Mouse (Mus musculus): ENCODE measurements around the gene Cpm. TPM values are rescaled to one million over a fixed set of nuclear protein-coding genes. Genes with fewer than 3 reads are reported as not detected.

Cpm gene
- polyA plus RNA-seq, 1 experiment from 2014 or later = 57.7 TPM

DNA sequence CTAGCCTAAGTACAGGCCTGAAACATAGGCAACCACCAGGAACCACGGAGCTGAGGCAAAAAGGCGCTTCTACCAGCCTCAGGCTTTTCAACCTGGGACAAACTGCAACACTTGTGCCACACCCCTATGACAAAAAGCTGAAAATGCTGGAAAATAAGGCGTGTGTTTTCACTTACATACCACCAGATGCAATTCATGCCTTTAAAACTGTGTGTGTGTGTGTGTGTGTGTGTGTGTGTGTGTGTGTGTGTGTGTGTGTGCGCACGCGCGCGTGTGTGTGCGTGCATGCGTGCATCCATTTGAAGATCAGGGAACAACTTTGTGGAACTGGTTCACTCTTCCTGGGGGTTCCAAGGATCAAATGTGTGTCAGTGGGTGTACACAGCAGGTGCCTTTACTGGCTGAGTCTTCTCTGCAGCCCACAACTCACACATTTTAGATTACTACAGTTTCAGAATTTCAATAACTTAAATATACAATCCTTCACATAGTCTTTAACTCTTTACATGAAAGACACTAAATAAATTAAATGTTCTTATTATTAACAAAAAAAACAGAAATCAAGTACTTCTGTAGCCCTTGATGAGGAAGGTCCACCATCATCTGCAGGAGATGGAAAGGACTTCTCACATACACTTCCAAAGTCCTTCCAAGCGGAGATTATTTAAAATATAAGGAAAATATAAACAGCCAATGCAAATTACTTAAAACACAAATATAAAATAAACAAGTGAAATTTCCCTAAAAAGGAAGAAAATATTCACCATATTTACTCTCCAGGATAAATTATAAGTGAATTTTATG is 60.2 kb downstream of the Cpm start:
- Histone ChIP-seq H3K4me2 (no peak overlapping the region), H3K27me3 (replicated peaks) (no peaks in the 10 kb centered on the region), H3K4me1 (no peaks in the 10 kb centered on the region), H3K9me3 (no peaks in the 10 kb centered on the region), H3K27ac (no peak overlapping the region), H3K4me3 (replicated peaks) (no peak overlapping the region), H3K36me3 (peaks cover 48% of the 10 kb centered on the region), H3K9ac (no peak overlapping the region)
- 93% methylated on average over 11 of the region's 11 CpGs for WGBS
- no peak for ATAC-seq (ENCODE audit: insufficient read depth, low FRiP score, low read depth)

DNA sequence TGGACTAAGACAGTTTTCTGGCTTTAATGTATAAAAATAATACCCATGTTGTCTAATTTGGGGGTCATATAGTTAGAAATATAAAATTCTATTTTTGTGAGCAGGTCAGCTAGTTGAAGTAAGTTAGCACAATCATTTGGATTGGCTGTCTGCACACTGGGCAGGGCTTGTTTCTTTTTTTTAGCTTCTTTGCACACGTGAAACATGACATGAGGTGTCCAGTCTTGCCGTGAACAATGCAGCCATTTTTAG is 60.7 kb downstream of the Cpm start:
- WGBS = 71% methylated on average over 2 of the region's 2 CpGs
- no peak for ATAC-seq (ENCODE audit: insufficient read depth, low FRiP score, low read depth)
- H3K27me3 ChIP-seq (replicated peaks) = no peaks in the 10 kb centered on the region
- no peak overlapping the region for H3K9ac ChIP-seq
- H3K4me1 ChIP-seq = no peaks in the 10 kb centered on the region
- H3K4me2 ChIP-seq = no peak overlapping the region
- H3K4me3 ChIP-seq (replicated peaks) = no peak overlapping the region
- no peak overlapping the region for H3K27ac ChIP-seq
- peaks cover 53% of the 10 kb centered on the region for H3K36me3 ChIP-seq
- H3K9me3 ChIP-seq = no peaks in the 10 kb centered on the region

DNA sequence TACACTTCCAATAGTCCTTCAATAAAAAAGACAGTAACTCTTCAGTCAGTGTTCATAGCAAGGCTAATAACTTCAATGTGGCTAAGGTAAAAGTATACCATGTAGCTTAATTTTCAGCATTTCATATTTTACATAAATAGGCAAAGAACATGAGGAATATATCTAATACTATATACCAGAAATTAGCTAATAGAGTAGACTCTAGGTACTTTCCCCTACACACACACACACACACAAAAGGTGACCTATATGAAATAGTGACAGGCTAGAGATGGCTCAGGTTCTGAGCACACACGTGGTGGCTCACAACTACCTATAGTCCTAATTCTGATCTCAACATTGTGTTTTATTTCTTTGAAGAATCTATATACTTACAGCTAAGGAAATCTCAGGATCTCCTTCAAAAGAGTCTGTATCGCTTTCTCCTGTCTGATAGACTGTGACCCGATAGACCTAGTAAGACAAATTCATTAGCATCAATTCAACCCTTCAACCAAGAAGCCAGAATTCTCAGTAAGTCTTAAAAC is 61.5 kb downstream of the Cpm start:
- Histone ChIP-seq H3K4me1 (no peaks in the 10 kb centered on the region), H3K4me3 (replicated peaks) (no peak overlapping the region), H3K9ac (no peak overlapping the region), H3K9me3 (no peaks in the 10 kb centered on the region), H3K4me2 (no peak overlapping the region), H3K27ac (no peak overlapping the region), H3K36me3 (peaks cover 59% of the 10 kb centered on the region), H3K27me3 (replicated peaks) (no peaks in the 10 kb centered on the region)
- no peak for ATAC-seq (ENCODE audit: insufficient read depth, low FRiP score, low read depth)
- 96% methylated on average over 3 of the region's 3 CpGs for WGBS

DNA sequence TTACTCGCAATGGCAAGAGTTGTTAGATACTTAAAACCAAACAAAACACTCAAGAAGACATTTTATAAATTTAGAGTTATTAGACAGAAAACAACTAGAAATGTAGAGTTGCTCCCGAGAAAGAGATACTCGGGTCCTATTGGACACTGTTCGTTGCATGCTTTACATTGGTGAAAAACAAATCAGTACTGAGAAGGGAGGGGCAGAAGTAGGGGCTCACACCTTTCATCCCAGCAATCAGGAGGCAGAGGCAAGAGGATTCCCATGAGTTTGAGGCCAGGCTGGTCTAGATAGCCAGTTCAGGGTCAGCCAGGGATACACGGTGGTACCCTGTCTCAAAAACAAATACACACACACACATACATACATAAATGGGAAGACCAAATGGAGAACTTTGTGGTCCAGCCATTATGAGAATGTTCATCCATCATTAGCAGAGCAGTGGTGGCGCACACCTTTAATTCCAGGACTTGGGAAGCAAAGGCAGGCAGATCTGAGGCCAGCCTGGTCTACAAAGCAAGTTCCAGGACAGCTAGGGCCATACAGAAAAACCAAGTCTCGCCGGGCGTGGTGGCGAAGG is 62.2 kb downstream of the Cpm start:
- H3K36me3 ChIP-seq = peaks cover 64% of the 10 kb centered on the region

DNA sequence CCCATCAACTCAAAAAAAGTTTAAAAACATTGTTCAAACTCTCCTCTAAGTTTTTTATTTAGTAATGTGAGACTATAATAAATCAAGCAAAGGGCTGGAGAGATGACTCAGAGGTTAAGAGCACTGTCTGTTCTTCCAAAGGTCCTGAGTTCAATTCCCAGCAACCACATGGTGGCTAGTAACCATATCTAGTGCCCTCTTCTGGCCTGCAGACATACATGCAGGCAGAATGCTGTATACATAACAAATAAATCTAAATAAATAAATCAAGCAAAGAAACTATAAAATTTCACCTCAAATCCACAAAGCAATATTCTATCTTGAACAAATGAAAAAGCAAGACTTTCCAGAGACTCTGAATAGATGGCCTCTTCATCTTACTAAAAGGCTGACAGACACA is 62.9 kb downstream of the Cpm start:
- no peak for ATAC-seq (ENCODE audit: insufficient read depth, low FRiP score, low read depth)
- Histone ChIP-seq H3K27me3 (replicated peaks) (no peaks in the 10 kb centered on the region), H3K9ac (no peak overlapping the region), H3K4me3 (replicated peaks) (no peak overlapping the region), H3K4me1 (no peaks in the 10 kb centered on the region), H3K4me2 (no peak overlapping the region), H3K9me3 (no peaks in the 10 kb centered on the region), H3K36me3 (peaks cover 65% of the 10 kb centered on the region), H3K27ac (no peak overlapping the region)

More for the DNA sequence above, 62.2 kb downstream of the Cpm start:
- Histone ChIP-seq H3K4me2 (no peak overlapping the region), H3K9ac (no peak overlapping the region), H3K4me1 (no peaks in the 10 kb centered on the region), H3K4me3 (replicated peaks) (no peak overlapping the region), H3K27me3 (replicated peaks) (no peaks in the 10 kb centered on the region), H3K9me3 (no peaks in the 10 kb centered on the region), H3K27ac (no peak overlapping the region)
- ATAC-seq (ENCODE audit: insufficient read depth, low FRiP score, low read depth) = no peak
- 91% methylated on average over 10 of the region's 10 CpGs for WGBS

DNA sequence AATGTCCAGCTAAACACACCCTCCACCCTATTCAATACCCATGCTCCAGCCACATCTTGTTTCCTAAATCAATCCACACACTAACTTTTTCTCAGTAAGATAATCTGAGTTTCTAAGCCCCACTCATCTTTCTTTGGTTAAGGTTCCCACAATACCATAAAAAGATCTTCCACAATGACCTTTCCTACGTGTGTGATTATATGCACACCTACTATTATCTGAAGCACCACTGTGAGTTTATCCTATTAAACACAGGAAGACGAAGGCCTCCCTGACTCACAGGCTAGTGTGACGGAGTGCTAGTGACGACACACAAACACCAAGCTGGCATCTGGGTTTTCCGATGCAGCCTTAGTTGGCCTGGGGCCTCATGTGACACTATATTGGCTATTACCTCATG is 63.7 kb downstream of the Cpm start:
- Histone ChIP-seq H3K4me3 (replicated peaks) (no peak overlapping the region), H3K9ac (no peak overlapping the region), H3K27me3 (replicated peaks) (no peaks in the 10 kb centered on the region), H3K36me3 (peaks cover 72% of the 10 kb centered on the region), H3K4me1 (no peaks in the 10 kb centered on the region), H3K4me2 (no peak overlapping the region), H3K27ac (no peak overlapping the region), H3K9me3 (no peaks in the 10 kb centered on the region)
- 95% methylated on average over 5 of the region's 5 CpGs for WGBS
- ATAC-seq (ENCODE audit: insufficient read depth, low FRiP score, low read depth) = no peak

DNA sequence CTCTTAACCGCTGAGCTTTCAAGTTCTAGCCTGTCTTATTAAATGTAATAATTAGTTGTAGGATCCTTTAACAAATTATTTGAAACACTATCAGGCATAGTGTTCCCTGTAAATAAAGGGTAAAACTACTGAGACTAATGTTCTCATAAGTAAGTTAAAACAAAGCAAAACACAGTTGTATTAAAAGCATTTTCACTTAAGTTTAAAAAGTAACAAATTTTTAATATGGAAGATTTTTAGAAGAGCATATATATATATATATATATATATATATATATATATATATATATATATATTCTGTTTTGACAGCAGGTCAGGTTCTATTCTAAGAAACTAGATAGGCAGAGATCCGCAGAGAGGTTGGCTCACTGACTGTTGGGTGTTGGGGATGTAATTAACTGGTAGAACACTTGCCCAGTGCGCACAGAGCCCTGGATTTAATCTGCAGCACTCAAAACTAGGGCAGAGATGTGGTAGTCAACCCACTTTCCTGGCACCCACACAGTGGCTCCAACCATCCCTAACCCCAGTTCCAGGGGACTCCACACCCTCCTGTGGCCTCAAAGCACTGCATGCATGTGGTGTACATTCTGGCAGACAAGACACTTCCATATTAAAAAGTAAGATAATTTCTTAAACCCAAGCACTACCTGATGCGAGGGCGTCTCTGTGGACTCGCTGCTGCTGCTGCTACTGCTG is 65.1 kb downstream of the Cpm start:
- H3K27ac ChIP-seq = no peak overlapping the region
- peaks cover 70% of the 10 kb centered on the region for H3K36me3 ChIP-seq
- H3K4me1 ChIP-seq = no peaks in the 10 kb centered on the region
- 94% methylated on average over 6 of the region's 6 CpGs for whole genome bisulfite sequencing
- H3K27me3 ChIP-seq (replicated peaks) = no peaks in the 10 kb centered on the region
- no peak overlapping the region for H3K4me3 ChIP-seq (replicated peaks)
- H3K9me3 ChIP-seq = no peaks in the 10 kb centered on the region
- H3K9ac ChIP-seq = no peak overlapping the region
- H3K4me2 ChIP-seq = no peak overlapping the region
- ATAC-seq (ENCODE audit: insufficient read depth, low FRiP score, low read depth) = no peak

DNA sequence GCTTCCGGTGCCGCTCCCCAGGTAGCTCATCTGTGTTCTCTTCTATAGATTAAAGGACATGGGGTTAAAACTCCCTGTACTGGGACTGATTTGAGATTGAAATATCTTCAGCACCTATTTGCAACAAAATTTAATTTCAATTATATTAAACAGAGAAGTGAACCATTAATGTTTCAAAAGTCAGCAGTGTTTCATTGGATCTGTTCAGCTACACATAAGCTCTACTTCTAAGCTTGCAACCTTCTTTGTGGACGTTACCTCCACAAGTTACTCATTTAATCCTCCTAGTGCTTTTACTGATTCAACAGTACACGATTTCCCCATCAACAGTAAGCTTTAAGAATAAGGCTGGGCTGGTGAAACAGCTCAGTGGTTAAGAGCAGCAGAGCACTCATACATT is 65.7 kb downstream of the Cpm start:
- ATAC-seq (ENCODE audit: insufficient read depth, low FRiP score, low read depth) = no peak
- H3K27me3 ChIP-seq (replicated peaks) = no peaks in the 10 kb centered on the region
- no peaks in the 10 kb centered on the region for H3K4me1 ChIP-seq
- no peak overlapping the region for H3K4me3 ChIP-seq (replicated peaks)
- peaks cover 74% of the 10 kb centered on the region for H3K36me3 ChIP-seq
- H3K4me2 ChIP-seq = no peak overlapping the region
- no peaks in the 10 kb centered on the region for H3K9me3 ChIP-seq
- H3K9ac ChIP-seq = no peak overlapping the region
- 89% methylated on average over 4 of the region's 4 CpGs for WGBS
- H3K27ac ChIP-seq = no peak overlapping the region

DNA sequence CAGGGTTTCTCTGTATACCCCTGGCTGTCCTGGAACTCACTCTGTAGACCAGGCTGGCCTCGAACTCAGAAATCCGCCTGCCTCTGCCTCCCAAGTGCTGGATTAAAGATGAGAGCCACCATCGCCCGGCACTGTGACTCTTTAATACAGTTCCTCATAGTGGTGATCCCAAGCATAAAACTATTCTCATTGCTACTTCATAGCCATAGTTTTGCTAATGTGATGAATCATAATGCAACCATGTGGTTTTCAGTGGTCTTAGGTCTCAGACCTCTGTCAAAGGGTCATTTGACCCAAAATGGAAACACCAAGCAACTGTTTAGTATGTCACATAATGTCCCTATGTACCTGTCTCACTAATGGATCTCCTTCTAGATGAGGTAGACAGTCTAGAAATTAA is 66.3 kb downstream of the Cpm start:
- H3K36me3 ChIP-seq = peaks cover 74% of the 10 kb centered on the region
- WGBS = 95% methylated on average over 4 of the region's 4 CpGs

DNA sequence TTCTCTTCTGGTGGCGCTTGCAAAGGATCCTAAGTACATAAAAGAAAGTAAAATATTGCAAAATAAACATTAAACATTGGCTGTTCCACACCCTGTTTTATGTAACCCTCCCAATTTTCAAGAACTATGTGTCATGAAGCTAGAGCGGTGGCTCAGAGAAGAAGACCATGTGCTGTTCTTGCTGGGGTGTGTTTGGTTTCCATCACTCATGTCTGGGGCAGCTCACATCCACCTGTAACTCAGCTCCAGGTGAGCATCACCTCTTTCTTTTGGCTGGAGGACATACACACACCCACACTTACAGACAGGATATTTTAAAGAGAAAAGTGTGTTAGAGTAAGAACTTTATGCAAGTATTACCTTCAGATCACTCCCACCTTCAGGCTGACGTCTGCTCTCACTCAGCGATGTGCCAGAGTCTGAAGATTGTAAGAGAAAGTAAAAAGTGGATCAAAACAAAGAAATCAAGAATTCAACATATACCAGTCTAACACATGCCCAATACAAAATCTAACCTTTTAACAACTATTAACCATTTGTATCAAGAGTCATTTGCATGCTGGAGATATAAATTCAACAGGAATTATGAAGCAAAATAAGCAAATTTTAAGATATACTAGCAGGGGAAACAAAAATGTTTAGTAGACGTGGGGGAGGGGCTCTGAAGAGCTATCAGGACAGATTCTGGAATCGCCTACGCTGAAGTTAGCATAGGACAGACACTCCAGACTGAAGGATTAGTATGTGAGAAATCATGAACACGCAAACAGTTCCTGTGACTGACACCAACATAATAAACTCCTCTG is 66.9 kb downstream of the Cpm start:
- no peaks in the 10 kb centered on the region for H3K4me1 ChIP-seq
- no peak overlapping the region for H3K4me3 ChIP-seq (replicated peaks)
- peaks cover 70% of the 10 kb centered on the region for H3K36me3 ChIP-seq
- no peaks in the 10 kb centered on the region for H3K27me3 ChIP-seq (replicated peaks)
- no peak overlapping the region for H3K27ac ChIP-seq
- 87% methylated on average over 8 of the region's 8 CpGs for WGBS
- no peak overlapping the region for H3K4me2 ChIP-seq
- ATAC-seq (ENCODE audit: insufficient read depth, low FRiP score, low read depth) = no peak
- H3K9me3 ChIP-seq = no peaks in the 10 kb centered on the region
- H3K9ac ChIP-seq = no peak overlapping the region

More for the DNA sequence above, 66.3 kb downstream of the Cpm start:
- ATAC-seq (ENCODE audit: insufficient read depth, low FRiP score, low read depth) = no peak
- Histone ChIP-seq H3K4me1 (no peaks in the 10 kb centered on the region), H3K4me2 (no peak overlapping the region), H3K27me3 (replicated peaks) (no peaks in the 10 kb centered on the region), H3K9ac (no peak overlapping the region), H3K4me3 (replicated peaks) (no peak overlapping the region), H3K27ac (no peak overlapping the region), H3K9me3 (no peaks in the 10 kb centered on the region)

DNA sequence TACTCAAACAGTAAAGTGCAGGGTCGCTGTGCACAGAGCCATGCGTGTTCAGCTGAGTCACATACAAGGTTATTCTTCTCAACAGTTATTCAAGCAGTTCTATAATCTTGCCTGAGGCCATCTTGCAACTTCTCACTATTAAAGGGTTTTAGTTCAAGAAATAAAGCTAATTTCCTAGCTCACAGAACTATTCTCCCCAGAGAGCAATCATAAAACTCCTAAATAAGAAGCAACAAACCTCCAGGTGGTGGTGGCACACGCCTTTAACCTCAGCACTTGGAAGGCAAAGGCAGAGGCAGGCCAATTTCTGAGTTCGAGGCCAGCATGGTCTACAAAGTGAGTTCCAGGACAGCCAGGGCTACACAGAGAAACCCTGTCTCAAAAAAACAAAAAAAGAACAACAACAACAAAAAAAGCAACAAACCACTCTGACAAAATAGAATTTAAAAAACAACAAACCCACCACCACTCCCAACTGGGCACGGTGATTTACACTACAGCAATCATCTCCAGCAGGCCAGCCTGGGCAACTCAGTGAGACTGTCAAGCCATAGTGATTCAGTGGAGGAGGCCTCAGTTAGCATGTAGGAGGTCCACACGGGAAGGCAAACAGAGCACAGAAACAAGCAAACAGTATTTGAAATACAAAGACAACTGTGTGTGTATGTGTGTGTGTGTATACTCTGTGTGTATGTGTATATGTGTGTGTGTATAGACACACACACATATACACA is 67.7 kb downstream of the Cpm start:
- no peak for ATAC-seq (ENCODE audit: insufficient read depth, low FRiP score, low read depth)
- H3K9me3 ChIP-seq = no peaks in the 10 kb centered on the region
- H3K4me1 ChIP-seq = no peaks in the 10 kb centered on the region
- H3K4me3 ChIP-seq (replicated peaks) = no peak overlapping the region
- no peak overlapping the region for H3K9ac ChIP-seq
- no peak overlapping the region for H3K4me2 ChIP-seq
- 88% methylated on average over 6 of the region's 6 CpGs for WGBS
- peaks cover 70% of the 10 kb centered on the region for H3K36me3 ChIP-seq
- no peaks in the 10 kb centered on the region for H3K27me3 ChIP-seq (replicated peaks)
- H3K27ac ChIP-seq = no peak overlapping the region

Data from stomach, embryonic 15.5 days (tissue).